8 mouse cellular contexts compared by ENCODE assay signal in the genomic region with DNA sequence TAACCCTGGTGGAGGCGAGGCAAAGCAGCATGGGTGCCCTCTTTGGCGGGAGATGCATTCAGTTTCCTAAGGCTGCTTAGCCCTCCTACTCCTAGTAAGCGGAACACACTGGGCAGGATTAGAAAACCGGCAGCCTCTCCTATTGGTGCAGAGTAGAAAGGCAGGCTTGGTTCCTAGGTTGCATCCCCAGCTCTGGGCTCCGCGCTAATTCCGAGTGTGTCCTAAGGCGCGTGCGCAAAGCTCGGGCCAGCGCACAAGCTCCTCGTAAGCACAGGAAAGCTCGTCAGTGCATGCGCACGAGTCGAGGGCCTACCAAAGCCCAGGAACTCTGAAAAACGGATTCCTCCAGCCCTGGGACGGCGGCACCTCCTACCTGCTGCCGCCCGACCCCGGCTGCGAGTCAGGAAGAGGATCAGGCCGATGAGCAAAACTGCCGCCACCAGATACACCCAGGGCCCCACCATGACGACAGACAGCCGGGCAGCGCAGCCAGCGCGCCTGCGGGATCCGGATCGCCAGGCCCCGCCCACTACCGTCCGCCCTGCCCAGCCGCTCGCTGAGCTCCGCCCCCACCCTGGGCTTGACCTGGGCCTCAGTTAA. TPM values are rescaled to one million over a fixed set of nuclear protein-coding genes. Genes with fewer than 3 reads are reported as not detected.
A peak's percentile ranks its signal among the peaks of the same experiment; 100 is the strongest.
DNase-seq lines count a peak whose midpoint lies in the region; ATAC-seq lines count a peak whose summit lies in the region.

A gene (minus strand): TSS at position 558 of the 600 bp plus-strand sequence.

- H3K9ac ChIP-seq in kidney, embryonic 15.5 days = peak within 1 kb of the TSS; percentile 81

- H3K27me3 ChIP-seq in heart, embryonic 10.5 days (ENCODE audit: insufficient read depth, poor library complexity, severe bottlenecking) = no peaks in the 10 kb centered on the region
- no peaks in the 10 kb centered on the region for H3K27me3 ChIP-seq in kidney, embryonic 15.5 days

- DNase-seq in B cell, adult 2 months = peak; percentile 89 to 91
- DNase-seq in brain, adult 2 months (ENCODE audit: low read depth, low spot score) = peak; percentile 99
- peak; percentile 97 for DNase-seq in heart, embryonic 10.5 days (ENCODE audit: low spot score)
- DNase-seq in liver = peak; percentile 96
- peak; percentile 94 to 96 for DNase-seq in spleen, postnatal 4 days (ENCODE audit: low spot score in 2 of 2)

- H3K4me2 ChIP-seq in kidney, embryonic 15.5 days = peak within 1 kb of the TSS; percentile 70

- H3K4me1 ChIP-seq in heart, embryonic 10.5 days = peaks cover 27% of the 10 kb centered on the region
- H3K4me1 ChIP-seq in kidney, embryonic 15.5 days = peaks cover 38% of the 10 kb centered on the region

- peaks cover 34% of the 10 kb centered on the region for H3K36me3 ChIP-seq in heart, embryonic 10.5 days
- H3K36me3 ChIP-seq in kidney, embryonic 15.5 days = peaks cover 34% of the 10 kb centered on the region

- under 1% methylated on average over 40 of the region's 40 CpGs for WGBS in heart, embryonic 10.5 days
- WGBS in kidney, embryonic 15.5 days = under 1% methylated on average over 40 of the region's 40 CpGs

- H3K4me3 ChIP-seq in heart, embryonic 10.5 days = peak within 1 kb of the TSS; percentile 73
- peak within 1 kb of the TSS; percentile 67 for H3K4me3 ChIP-seq in kidney, embryonic 15.5 days (replicated peaks)

- H3K27ac ChIP-seq in heart, embryonic 10.5 days = peak within 1 kb of the TSS; percentile 99
- H3K27ac ChIP-seq in kidney, embryonic 15.5 days = peak within 1 kb of the TSS; percentile 99

- no peaks in the 10 kb centered on the region for H3K9me3 ChIP-seq in heart, embryonic 10.5 days
- no peaks in the 10 kb centered on the region for H3K9me3 ChIP-seq in kidney, embryonic 15.5 days (replicated peaks)

- ATAC-seq in erythroblast, adult 5-6 weeks (replicated peaks; ENCODE audit: low FRiP score, poor library complexity, severe bottlenecking) = peak; percentile 84
- peak; percentile 96 for ATAC-seq in kidney, embryonic 15.5 days (replicated peaks; ENCODE audit: low FRiP score)
- ATAC-seq in monocyte, adult 5-6 weeks (replicated peaks; ENCODE audit: insufficient number of reproducible peaks, low FRiP score, low TSS enrichment, poor library complexity, severe bottlenecking) = peak; percentile 85

RNA-seq across cellular contexts. Expression of the gene that starts here (rescaled TPM):
- 20.9 and 28.2 TPM in 2 replicates for total RNA-seq in erythroblast, adult 5-6 weeks (2015; ENCODE audit: low replicate concordance)
- total RNA-seq in erythroblast, adult 5-6 weeks (2017; ENCODE audit: low replicate concordance) = 19.8 and 30.0 TPM in 2 replicates
- 45.1 and 54.8 TPM in 2 replicates for polyA plus RNA-seq in heart, embryonic 10.5 days (2016; fragmentation: Nextera tagmentation; extraction: Ambion mirVana)
- 64.7 and 76.8 TPM in 2 replicates for polyA plus RNA-seq in kidney, embryonic 15.5 days (2015; fragmentation: Nextera tagmentation; extraction: Ambion mirVana)
- total RNA-seq in monocyte, adult 5-6 weeks (2017) = 79.9 to 114 TPM (median 86.8 TPM) in 3 replicates

Comparison
In these comparisons a context has a peak if more than half of its experiments do, and no peak if none do; other contexts are left out.
1. Peak in every context shown above with its lines: DNase-seq, ATAC-seq, H3K4me3 ChIP-seq and H3K27ac ChIP-seq.